Mouse (Mus musculus) lung, postnatal 0 days (tissue): Measurements from ENCODE around the gene Rcor1. TPM values are rescaled to one million over a fixed set of nuclear protein-coding genes. Genes with fewer than 3 reads are reported as not detected.

Experiments used
- ATAC-seq: fragments of 200-750 bp; cut with Nextera tagmentation; 2 replicates; pipeline ENCODE4 v1.8.0; 2017; ENCODE audit warnings: moderate library complexity
- DNase-seq: peaks from one replicate; pipeline ENCODE4 v3.0.0-alpha.2; 2016; ENCODE audit warnings: low spot score
- H3K27ac ChIP-seq: fragments of 300-500 bp; sonication (generic); 2 replicates; pipeline ENCODE4 v1.5.1; 2014; ENCODE audit warnings: antibody characterized with exemption, mild to moderate bottlenecking, low read length, mixed read lengths
- H3K27me3 ChIP-seq: fragments of 300-500 bp; sonication (generic); replicated peaks from 2 replicates; pipeline ENCODE4 v1.6.1; 2014; ENCODE audit warnings: low read length, mixed read lengths; ENCODE audit not compliant: insufficient read depth
- H3K36me3 ChIP-seq: fragments of 300-500 bp; sonication (generic); 2 replicates; pipeline ENCODE4 v1.6.1; 2014; ENCODE audit warnings: low read length, mixed read lengths; ENCODE audit not compliant: insufficient read depth
- H3K4me1 ChIP-seq: fragments of 300-500 bp; sonication (generic); 2 replicates; pipeline ENCODE4 v1.6.1; 2014; ENCODE audit warnings: antibody characterized with exemption, low read depth, low read length, mixed read lengths; ENCODE audit not compliant: insufficient read depth
- H3K4me2 ChIP-seq: fragments of 300-500 bp; sonication (generic); replicated peaks from 2 replicates; pipeline ENCODE4 v1.6.1; 2014; ENCODE audit warnings: low read depth, mild to moderate bottlenecking, low read length, moderate library complexity, mixed read lengths
- H3K4me3 ChIP-seq: fragments of 300-500 bp; sonication (generic); 2 replicates; pipeline ENCODE4 v1.5.1; 2014; ENCODE audit warnings: low read depth, low read length
- H3K9ac ChIP-seq: fragments of 300-500 bp; sonication (generic); replicated peaks from 2 replicates; pipeline ENCODE4 v1.6.1; 2014; ENCODE audit warnings: low read depth, mild to moderate bottlenecking
- H3K9me3 ChIP-seq: fragments of 300-500 bp; sonication (generic); 2 replicates; pipeline ENCODE4 v1.6.1; 2016; ENCODE audit warnings: low read length, mixed read lengths
- CTCF ChIP-seq: IDR thresholded peaks from 2 replicates; pipeline ENCODE4 v1.5.1; 2016; ENCODE audit warnings: antibody characterized with exemption, mild to moderate bottlenecking
- EP300 ChIP-seq: IDR thresholded peaks from 2 replicates; pipeline ENCODE4 v1.6.1; 2016; ENCODE audit warnings: antibody characterized with exemption, mild to moderate bottlenecking, control low read depth
- WGBS: fragments of 180-500 bp; shearing (Covaris S2); extraction: QIAGEN DNeasy Blood & Tissue Kit; methylation state at CpG from one replicate; pipeline ENCODE4 v1.1.7; 2014; 5-methylcytosine and 5-hydroxymethylcytosine counted together
- polyA plus RNA-seq: library from polyadenylated mRNA; unstranded; fragments of >200 nt; fragmentation: Nextera tagmentation; extraction: Ambion mirVana; gene quantifications from 2 replicates; pipeline ENCODE4 v1.2.1, GENCODE M21; 2015

Rcor1 gene
- polyA plus RNA-seq, 1 experiment from 2014 or later: 6.7 TPM

DNA sequence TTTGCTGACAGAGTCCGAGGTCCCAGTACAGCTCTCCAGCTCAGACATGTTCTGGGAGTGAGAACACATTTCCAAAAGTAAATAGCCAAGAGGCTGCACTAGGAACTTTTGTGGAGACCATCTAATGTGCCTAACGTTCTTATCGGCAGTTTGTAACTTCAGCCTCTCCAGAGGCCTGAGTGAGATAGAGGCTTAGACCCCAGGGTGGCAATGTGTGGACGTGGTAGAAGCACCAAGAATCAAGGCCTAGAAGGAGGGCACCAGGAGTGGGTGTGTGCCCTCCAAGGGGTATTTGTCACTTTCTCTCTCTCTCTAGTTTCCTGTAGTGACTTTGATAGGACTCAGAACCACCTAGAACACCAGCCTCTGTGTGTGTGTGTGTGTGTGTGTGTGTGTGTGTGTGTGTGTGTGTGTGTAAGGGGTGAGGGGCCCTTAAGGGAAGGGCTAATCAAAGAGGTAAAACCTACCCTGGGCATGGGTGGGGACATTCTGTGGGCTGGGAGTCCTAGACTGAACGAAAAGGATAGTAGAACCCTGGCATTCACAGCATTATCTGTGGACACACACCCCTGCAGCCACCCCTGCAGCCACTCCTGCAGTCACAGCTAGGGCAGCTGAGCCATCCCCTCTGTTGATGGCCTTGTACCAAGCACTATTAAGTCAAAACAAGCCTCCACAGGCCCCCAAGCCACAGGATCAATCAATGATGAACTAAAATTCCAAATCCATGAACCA is 112.4 kb downstream of the Rcor1 start:
- 74% methylated on average over 4 of the region's 5 CpGs for WGBS
- H3K4me3 ChIP-seq: no peak overlapping the region
- H3K9me3 ChIP-seq: no peaks in the 10 kb centered on the region
- no peak overlapping the region for H3K4me2 ChIP-seq
- H3K27ac ChIP-seq: no peak overlapping the region
- no peak for TF ChIP-seq CTCF
- TF ChIP-seq EP300: no peak
- ATAC-seq (no peak), DNase-seq (no peak)
- H3K27me3 ChIP-seq: no peaks in the 10 kb centered on the region
- H3K4me1 ChIP-seq: no peaks in the 10 kb centered on the region; the same call in 1 of the 2 replicates
- H3K9ac ChIP-seq: no peak overlapping the region
- no peaks in the 10 kb centered on the region for H3K36me3 ChIP-seq

DNA sequence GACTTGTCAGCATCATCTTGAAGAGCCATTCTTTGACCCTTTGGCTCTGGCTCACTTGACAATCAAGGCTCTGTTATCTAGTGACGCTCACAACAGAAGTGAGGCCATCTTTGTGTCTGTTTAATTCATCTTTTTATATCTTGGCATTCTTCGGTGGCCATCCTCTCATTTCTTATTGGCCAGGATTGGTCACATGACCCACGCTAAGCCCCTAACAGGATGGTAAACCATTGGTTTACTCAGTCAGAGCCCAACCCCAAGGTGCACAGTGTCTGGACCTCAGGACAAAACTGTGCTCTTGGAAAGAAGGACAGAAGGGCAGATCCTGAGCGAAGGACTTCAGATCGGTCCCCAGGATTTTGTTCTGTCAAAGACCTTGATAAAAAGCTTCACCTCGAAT is 113.4 kb downstream of the Rcor1 start:
- Histone ChIP-seq H3K27ac (no peak overlapping the region), H3K4me2 (no peak overlapping the region), H3K27me3 (no peaks in the 10 kb centered on the region), H3K9ac (no peak overlapping the region), H3K4me3 (no peak overlapping the region), H3K9me3 (no peaks in the 10 kb centered on the region), H3K4me1 (no peaks in the 10 kb centered on the region; the same call in 1 of the 2 replicates), H3K36me3 (no peaks in the 10 kb centered on the region)
- DNase-seq (no peak), ATAC-seq (no peak)
- TF ChIP-seq EP300 (no peak), CTCF (no peak)
- WGBS: 86% methylated on average over 6 of the region's 6 CpGs

DNA sequence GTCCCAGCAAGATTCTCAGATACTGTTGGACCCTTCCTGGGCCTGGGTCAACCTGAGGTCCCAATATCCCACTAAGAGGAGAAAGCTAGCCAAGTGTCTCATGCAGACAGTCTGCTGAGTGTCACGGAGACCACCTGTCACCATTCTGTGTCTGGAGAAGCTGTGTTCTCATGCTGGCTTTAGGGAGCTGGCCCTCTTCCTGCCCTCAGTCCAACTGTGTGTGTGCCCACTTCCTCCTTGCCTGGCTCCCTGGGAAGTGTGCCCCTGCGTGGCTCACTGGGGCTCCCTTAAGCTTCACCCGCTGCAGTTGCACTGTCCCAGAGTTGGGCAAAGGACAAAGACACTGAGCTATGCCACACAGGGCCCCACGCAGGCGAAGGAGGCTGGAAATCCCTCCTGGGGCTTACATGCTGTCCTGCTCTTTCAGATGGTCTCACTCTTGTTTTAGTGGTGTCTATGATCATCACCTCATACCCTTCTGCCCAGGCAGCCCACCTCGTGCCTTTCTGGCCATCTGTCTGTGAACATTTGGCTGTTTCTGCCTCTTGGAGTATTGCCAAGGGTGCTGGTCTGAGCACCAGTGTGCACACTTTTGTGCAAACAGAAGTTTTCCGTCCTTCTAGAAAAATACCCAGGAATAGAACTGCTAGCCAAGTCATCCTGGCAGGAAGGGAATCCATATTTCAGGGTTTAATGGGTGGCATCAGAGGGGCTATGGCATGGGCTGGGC is 114.0 kb downstream of the Rcor1 start:
- Histone ChIP-seq H3K9me3 (no peaks in the 10 kb centered on the region), H3K4me2 (no peak overlapping the region), H3K27me3 (no peaks in the 10 kb centered on the region), H3K36me3 (no peaks in the 10 kb centered on the region), H3K4me1 (no peaks in the 10 kb centered on the region; the same call in 1 of the 2 replicates), H3K9ac (no peak overlapping the region), H3K27ac (no peak overlapping the region), H3K4me3 (no peak overlapping the region)
- WGBS: 57% methylated on average over 7 of the region's 7 CpGs
- DNase-seq (peak; percentile 12), ATAC-seq (no peak)
- no peak for TF ChIP-seq EP300
- no peak for TF ChIP-seq CTCF

DNA sequence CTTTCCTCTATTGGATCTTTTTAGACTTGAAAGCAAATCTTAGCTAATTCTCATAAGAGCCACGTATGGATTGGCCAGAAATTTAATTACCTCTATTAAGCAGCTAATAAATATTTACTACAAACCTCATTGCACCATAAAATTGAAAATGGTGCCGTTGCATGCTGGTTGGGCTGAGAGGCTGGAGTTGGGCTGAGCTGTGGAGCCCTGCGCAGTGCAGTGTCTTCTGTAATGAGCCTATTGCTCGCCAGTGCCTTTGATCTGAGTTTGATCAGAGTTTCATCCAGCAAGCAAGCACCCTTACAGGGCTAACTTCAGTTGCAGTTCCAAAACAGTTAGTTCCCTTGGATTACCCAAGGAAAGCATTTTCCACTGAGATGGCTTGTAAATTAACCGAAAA is 114.8 kb downstream of the Rcor1 start:
- H3K4me2 ChIP-seq: no peak overlapping the region
- no peaks in the 10 kb centered on the region for H3K9me3 ChIP-seq
- H3K27me3 ChIP-seq: no peaks in the 10 kb centered on the region
- H3K4me3 ChIP-seq: no peak overlapping the region
- WGBS: 65% methylated on average over 5 of the region's 5 CpGs
- no peak for DNase-seq
- no peak overlapping the region for H3K27ac ChIP-seq
- no peak overlapping the region for H3K9ac ChIP-seq
- H3K36me3 ChIP-seq: no peaks in the 10 kb centered on the region
- no peaks in the 10 kb centered on the region; the same call in 1 of the 2 replicates for H3K4me1 ChIP-seq
- no peak for ATAC-seq
- TF ChIP-seq CTCF (no peak), EP300 (no peak)

DNA sequence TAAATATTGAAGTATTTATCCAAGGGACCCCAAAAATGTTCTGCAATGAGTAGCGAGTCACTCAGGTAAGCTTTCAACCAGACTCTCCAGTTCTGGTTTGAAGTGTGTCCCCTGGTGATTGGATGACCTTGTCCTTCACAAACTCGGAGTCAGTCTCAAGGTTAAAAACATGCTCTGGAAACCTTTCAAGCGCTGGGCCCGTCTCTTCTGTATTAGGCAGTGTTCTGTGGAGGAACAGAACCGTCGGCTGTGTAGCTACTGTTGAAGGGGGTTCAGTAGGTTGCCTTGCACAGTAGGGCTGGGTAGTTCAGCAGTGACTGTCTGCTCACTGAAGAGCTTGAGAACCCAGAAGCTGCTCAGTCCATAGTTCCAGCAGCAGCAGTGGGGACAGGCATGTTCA is 115.5 kb downstream of the Rcor1 start:
- Histone ChIP-seq H3K4me3 (no peak overlapping the region), H3K9ac (no peak overlapping the region), H3K4me1 (no peaks in the 10 kb centered on the region), H3K9me3 (no peaks in the 10 kb centered on the region), H3K27ac (no peak overlapping the region), H3K36me3 (no peaks in the 10 kb centered on the region), H3K4me2 (no peak overlapping the region), H3K27me3 (no peaks in the 10 kb centered on the region)
- DNase-seq (no peak), ATAC-seq (no peak)
- TF ChIP-seq EP300 (no peak), CTCF (no peak)
- whole genome bisulfite sequencing: 86% methylated on average over 6 of the region's 6 CpGs

DNA sequence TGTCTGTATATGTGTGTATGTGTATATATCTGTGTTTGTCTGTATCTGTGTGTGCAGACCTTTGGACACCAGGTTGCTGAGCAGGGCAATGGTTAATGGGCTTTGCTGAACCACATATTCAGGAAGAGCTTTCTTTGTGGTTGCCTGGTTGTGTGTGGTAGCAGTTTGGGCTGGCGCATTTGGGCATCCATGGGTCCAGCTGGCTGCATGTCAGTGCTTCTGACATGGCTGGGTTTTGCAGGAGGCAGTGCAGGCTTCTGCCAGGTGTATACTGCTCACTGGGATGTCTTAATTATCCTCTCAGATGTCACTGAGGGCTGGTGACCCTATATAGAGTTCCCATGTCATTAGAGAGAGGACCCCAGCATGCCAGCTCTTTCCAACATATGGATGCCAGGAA is 116.6 kb downstream of the Rcor1 start:
- no peak overlapping the region for H3K27ac ChIP-seq
- no peaks in the 10 kb centered on the region for H3K36me3 ChIP-seq
- no peaks in the 10 kb centered on the region for H3K27me3 ChIP-seq
- H3K9me3 ChIP-seq: no peaks in the 10 kb centered on the region
- DNase-seq (no peak), ATAC-seq (no peak)
- WGBS: 100% methylated on average over 1 of the region's 1 CpGs
- H3K4me2 ChIP-seq: no peak overlapping the region
- no peaks in the 10 kb centered on the region for H3K4me1 ChIP-seq
- H3K4me3 ChIP-seq: no peak overlapping the region
- H3K9ac ChIP-seq: no peak overlapping the region
- TF ChIP-seq EP300: no peak
- TF ChIP-seq CTCF: no peak
